Mouse (Mus musculus): ENCODE measurements around the gene Mink1. TPM values are rescaled to one million over a fixed set of nuclear protein-coding genes. Genes with fewer than 3 reads are reported as not detected.

Gene Mink1
- polyA plus RNA-seq, 1 experiment from 2014 or later: 3.5 TPM

Other genes starting within 250 kb of the Mink1 start
- gene Alox12e, start 240.3 kb upstream of the Mink1 start, polyA plus RNA-seq (2015; fragmentation: Nextera tagmentation; extraction: Ambion mirVana): 0.06 and 0.10 TPM in 2 replicates
- 1.1 TPM in 2 replicates for gene Alox15, start 210.8 kb upstream of the Mink1 start, polyA plus RNA-seq (2015; fragmentation: Nextera tagmentation; extraction: Ambion mirVana)
- 19.0 and 21.0 TPM in 2 replicates for gene Pelp1, start 152.8 kb upstream of the Mink1 start, polyA plus RNA-seq (2015; fragmentation: Nextera tagmentation; extraction: Ambion mirVana)
- 13.0 and 14.9 TPM in 2 replicates for gene Arrb2, start 130.2 kb upstream of the Mink1 start, polyA plus RNA-seq (2015; fragmentation: Nextera tagmentation; extraction: Ambion mirVana)
- 17.2 and 19.1 TPM in 2 replicates for gene Med11, start 111.0 kb upstream of the Mink1 start, polyA plus RNA-seq (2015; fragmentation: Nextera tagmentation; extraction: Ambion mirVana)
- 0.07 and 0.17 TPM in 2 replicates for gene Zmynd15, start 103.4 kb upstream of the Mink1 start, polyA plus RNA-seq (2015; fragmentation: Nextera tagmentation; extraction: Ambion mirVana)
- 0.70 and 1.4 TPM in 2 replicates for gene Cxcl16, start 102.9 kb upstream of the Mink1 start, polyA plus RNA-seq (2015; fragmentation: Nextera tagmentation; extraction: Ambion mirVana)
- gene Tm4sf5, start 57.6 kb upstream of the Mink1 start, polyA plus RNA-seq (2015; fragmentation: Nextera tagmentation; extraction: Ambion mirVana): 2.1 and 2.5 TPM in 2 replicates
- gene Vmo1, start 48.3 kb upstream of the Mink1 start, polyA plus RNA-seq (2015; fragmentation: Nextera tagmentation; extraction: Ambion mirVana): 0.23 and 0.46 TPM in 2 replicates
- gene Gltpd2, start 43.7 kb upstream of the Mink1 start, polyA plus RNA-seq (2015; fragmentation: Nextera tagmentation; extraction: Ambion mirVana): 19.6 and 20.0 TPM in 2 replicates
- gene Psmb6, start 37.5 kb upstream of the Mink1 start, polyA plus RNA-seq (2015; fragmentation: Nextera tagmentation; extraction: Ambion mirVana): 372 and 419 TPM in 2 replicates
- gene Gm40193, start 29.9 kb upstream of the Mink1 start, polyA plus RNA-seq (2015; fragmentation: Nextera tagmentation; extraction: Ambion mirVana): not detected in 2 replicates
- gene Pld2, start 22.8 kb upstream of the Mink1 start, polyA plus RNA-seq (2015; fragmentation: Nextera tagmentation; extraction: Ambion mirVana): 1.3 and 1.5 TPM in 2 replicates
- not detected in 2 replicates for gene 4930544D05Rik, start 53.0 kb downstream of the Mink1 start, polyA plus RNA-seq (2015; fragmentation: Nextera tagmentation; extraction: Ambion mirVana)
- gene Chrne, start 56.3 kb downstream of the Mink1 start, polyA plus RNA-seq (2015; fragmentation: Nextera tagmentation; extraction: Ambion mirVana): not detected in 2 replicates
- 2.8 and 4.7 TPM in 2 replicates for gene Gp1ba, start 76.2 kb downstream of the Mink1 start, polyA plus RNA-seq (2015; fragmentation: Nextera tagmentation; extraction: Ambion mirVana)
- gene Rnf167, start 84.4 kb downstream of the Mink1 start, polyA plus RNA-seq (2015; fragmentation: Nextera tagmentation; extraction: Ambion mirVana): 74.2 and 81.0 TPM in 2 replicates
- 72.8 and 73.8 TPM in 2 replicates for gene Slc25a11, start 84.6 kb downstream of the Mink1 start, polyA plus RNA-seq (2015; fragmentation: Nextera tagmentation; extraction: Ambion mirVana)
- 1,347 and 1,531 TPM in 2 replicates for gene Pfn1, start 91.8 kb downstream of the Mink1 start, polyA plus RNA-seq (2015; fragmentation: Nextera tagmentation; extraction: Ambion mirVana)
- 5.5 and 6.7 TPM in 2 replicates for gene Eno3, start 94.3 kb downstream of the Mink1 start, polyA plus RNA-seq (2015; fragmentation: Nextera tagmentation; extraction: Ambion mirVana)
- 69.2 and 72.4 TPM in 2 replicates for gene Spag7, start 106.5 kb downstream of the Mink1 start, polyA plus RNA-seq (2015; fragmentation: Nextera tagmentation; extraction: Ambion mirVana)
- gene Camta2, start 125.2 kb downstream of the Mink1 start, polyA plus RNA-seq (2015; fragmentation: Nextera tagmentation; extraction: Ambion mirVana): 2.8 and 3.6 TPM in 2 replicates
- 1.2 and 1.3 TPM in 2 replicates for gene Inca1, start 137.3 kb downstream of the Mink1 start, polyA plus RNA-seq (2015; fragmentation: Nextera tagmentation; extraction: Ambion mirVana)
- gene Kif1c, start 137.7 kb downstream of the Mink1 start, polyA plus RNA-seq (2015; fragmentation: Nextera tagmentation; extraction: Ambion mirVana): 0.58 and 0.73 TPM in 2 replicates
- gene Zfp3, start 201.3 kb downstream of the Mink1 start, polyA plus RNA-seq (2015; fragmentation: Nextera tagmentation; extraction: Ambion mirVana): 1.2 and 1.8 TPM in 2 replicates
- gene Scimp, start 249.7 kb downstream of the Mink1 start, polyA plus RNA-seq (2015; fragmentation: Nextera tagmentation; extraction: Ambion mirVana): 0.18 and 0.41 TPM in 2 replicates